Mouse (Mus musculus) gastrocnemius, postnatal 10 days (tissue): ENCODE measurements around the gene Prok2. TPM values are rescaled to one million over a fixed set of nuclear protein-coding genes. Genes with fewer than 3 reads are reported as not detected.

Experiments used
- DNase-seq: peaks from one replicate; pipeline ENCODE4 v3.0.0; 2021; ENCODE audit warnings: mixed read lengths
- total RNA-seq, 2 experiments: library from RNA; stranded (reverse); gene quantifications; 2 replicates each; pipeline ENCODE4 v1.2.3; 2021

Prok2 gene
- total RNA-seq, 2 experiments from 2014 or later: 0.32 TPM; not detected in 1

DNA sequence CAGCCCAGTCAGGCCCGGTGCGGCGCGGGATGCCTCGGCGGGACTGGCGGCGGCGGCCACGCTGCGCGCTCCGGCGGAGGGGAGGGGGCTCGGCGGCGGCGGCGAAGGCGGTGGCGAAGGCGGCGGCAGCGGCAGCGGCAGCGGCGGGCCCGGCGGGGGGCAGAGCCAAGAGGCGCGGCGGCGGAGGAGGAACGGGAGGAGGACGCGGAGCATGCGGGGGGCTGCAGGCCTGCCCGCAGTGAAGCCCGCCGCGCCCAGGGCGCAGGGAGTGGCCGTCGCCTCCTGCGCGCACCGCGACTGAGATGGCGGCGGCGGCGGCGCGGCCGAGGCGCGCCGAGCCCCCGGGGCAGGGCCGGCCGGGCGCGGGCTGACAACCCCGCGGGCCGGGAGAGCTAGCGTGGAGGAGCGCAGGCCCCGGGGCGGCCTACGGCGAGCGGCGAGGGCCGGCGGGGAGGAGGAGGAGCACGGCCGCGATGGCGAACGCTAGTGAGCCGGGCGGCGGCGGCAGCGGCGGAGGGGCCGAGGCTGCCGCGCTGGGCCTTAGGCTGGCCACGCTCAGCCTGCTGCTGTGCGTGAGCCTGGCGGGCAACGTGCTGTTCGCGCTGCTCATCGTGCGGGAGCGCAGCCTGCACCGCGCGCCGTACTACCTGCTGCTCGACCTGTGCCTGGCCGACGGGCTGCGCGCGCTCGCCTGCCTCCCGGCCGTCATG is 33.8 kb downstream of the Prok2 start, which contains the start of gene Gpr27:
Gene Gpr27, plus strand, starts transcription at position 474 of the 710 bp plus-strand sequence.
- peak; percentile 39 for DNase-seq

DNA sequence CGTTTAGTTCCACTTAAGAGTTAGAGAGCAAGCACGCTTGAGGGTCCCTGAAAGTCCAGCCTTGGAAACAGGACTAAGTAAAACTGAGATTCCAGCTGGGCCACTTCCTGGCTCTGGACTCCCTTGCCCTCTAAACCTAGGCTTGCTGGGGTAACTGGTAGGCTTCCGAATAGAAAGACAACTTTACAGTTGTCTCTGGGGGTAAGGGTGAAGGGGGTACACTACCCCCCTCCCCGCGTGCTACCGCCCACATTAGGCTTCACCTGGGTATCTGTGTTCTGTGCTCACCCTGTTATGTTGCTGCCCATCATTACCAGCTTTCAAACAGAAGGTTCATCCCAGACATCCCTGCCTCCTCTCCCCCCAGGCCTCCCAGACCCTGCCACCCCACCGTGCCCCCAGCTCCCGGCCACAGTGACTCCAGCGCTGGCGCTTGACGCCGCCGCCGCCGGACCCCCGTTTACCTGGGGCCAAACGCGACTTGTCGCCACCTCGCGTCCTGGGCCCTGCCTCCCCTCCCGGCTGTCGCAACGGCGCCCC is 34.5 kb downstream of the Prok2 start:
- DNase-seq: no peak

DNA sequence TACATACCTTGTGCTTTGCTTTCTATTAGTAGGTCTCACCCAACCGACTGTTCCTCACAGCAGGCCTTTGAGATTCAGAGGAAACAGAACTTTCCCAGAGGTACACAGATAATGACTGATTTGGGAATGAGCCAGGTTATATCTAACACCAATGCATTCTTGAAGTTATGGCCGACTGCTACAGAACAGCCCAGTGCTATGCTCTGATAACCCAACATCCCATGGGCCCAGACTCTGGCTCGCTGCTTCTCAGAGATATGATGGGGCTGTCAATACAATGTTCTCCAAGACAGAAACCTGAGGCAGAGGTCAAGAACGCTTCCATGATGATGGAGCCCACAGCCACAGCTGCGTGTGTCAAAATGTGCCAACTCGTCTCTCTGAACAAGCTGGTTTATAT is 37.7 kb downstream of the Prok2 start:
- no peak for DNase-seq

DNA sequence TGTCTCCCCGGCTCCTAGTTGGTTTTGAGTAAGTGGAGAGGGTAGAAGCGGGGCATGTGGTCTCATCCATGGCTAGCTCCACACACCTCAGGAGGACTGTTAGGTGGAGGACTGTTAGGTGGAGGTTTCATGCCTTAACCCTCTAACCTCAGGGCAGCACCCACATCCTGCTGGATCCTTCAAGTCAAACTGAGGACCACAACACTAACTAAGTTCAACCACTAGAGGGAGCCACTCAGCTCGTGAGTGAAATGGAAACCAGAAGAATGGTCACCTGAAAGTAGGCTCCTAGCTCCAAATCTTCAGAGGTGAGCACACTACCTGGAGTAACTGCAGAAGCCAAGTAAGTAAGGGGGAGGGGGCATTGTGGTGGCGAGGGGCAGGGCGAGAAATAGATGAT is 41.3 kb downstream of the Prok2 start:
- no peak for DNase-seq

DNA sequence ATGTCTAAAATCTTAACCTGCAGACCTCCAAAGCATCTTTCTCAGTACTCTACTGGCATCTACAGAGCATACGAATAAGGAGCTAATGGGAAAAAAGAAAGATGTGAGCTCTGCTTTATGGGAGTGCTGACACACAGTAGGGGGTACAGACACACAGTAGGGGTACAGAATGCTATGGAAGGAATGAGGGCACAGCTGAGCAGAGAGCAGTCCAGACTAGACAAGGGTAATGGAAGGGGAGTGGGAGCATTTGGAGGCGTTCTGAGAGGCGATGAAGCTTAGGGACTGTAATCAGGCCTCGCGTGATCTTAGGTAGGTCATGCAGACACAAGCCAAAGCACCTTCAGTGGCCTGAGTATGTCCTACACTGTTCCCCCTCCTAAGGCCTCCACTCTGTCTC is 42.2 kb downstream of the Prok2 start:
- DNase-seq: no peak

DNA sequence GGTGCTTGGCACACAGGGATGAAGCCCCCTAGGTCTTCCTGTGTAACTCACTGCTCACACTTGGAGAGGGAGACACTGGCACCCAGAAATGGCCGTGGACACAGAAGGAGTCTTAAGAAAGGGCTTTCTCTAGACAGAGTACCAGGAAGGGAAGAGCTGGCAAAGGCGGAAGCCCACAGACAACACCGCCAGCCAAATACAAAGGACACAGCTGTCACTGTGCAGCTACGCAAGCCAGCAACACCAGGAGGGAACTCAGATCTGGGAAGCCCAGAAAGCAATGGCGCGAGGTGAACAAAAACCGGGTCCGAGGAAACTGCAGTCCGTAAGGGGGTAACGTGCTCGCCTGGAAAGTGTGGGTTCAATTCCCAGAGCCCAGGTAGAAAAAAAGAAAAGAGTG is 48.1 kb downstream of the Prok2 start:
- no peak for DNase-seq

DNA sequence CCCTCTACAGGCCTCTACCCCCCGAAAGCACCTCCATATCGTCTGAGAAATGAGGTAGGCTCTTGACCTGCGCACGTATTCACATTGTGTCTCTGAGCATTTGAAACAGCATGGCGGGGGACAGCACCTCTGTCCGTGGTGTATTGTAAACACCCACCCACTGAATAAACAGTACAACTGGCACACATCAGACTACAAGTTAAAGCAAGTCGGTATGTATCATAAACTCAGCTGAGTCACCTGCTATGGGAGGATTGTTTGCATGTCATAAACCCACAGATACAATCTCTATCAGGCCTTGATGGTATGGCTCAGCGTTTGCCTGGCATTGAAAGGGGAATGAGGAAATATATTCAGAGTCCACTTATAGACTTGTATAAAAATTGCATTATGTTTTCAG is 48.9 kb downstream of the Prok2 start:
- DNase-seq: no peak

DNA sequence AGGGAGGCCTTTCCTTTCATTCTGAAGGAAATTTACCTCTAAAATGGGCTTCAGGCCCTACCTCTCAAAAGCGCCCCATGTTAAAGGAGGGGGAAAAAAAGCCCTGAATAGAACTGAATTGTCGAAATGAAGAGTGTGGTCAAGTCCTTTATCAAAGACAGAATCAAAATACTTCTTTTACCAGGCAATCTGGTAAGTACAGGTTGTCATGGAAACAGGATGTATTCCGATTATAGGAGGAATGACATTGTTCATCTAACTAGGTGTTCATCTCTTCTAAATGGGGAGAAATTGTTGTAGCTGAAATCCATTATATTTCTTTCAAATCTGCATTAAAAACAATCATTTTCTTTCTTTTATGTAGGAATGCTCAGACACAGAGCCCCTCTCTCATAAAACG is 51.7 kb downstream of the Prok2 start:
- DNase-seq: no peak

DNA sequence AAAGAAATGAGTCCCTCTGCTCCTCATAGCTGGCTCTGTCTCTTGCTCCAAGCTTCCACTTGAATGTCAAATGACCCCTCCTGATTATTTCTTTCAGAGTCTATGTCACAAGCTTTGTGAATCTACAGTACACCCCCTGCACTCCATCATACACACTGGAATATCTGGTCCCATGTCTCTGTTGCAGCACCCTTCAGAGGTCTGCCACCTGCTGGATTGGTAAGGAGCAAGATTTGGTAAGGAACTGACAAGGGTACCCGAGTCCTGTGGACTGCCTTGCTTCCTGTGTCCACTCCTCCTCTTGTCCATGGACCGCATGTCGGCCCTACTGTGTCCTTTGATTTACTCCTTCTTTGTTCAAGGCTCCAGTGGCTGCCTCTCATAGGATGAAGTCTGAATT is 54.4 kb downstream of the Prok2 start:
- no peak for DNase-seq

DNA sequence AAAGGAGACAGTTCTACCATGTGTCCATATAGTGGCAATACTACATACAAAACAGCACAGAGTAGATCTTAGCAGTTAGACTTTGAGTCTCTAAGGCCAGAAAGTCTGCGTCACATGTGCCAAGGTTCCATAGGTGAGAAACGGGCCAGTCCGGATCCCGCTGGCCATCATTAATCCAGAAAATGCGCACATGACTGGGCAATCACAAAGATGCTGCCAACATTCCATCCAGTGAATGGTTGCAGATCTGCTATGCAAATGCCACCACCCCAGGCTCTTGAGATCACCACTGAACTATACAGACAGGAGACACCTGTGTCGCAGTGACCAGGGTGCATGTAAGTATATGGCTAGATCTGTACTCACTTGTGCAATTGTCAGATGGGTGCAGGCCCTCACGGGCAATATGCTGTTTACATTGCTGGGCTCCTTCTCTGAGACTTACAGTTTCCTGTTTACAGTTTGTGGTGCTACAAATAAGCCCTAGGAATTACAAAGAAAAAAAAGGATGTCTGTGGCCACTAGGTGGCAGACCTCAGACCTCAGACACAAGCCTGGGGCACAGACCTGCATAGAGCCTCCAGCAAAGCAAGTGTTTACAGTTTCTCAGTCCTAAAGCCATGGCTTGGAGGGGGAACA is 55.6 kb downstream of the Prok2 start:
- DNase-seq: peak; percentile 46

DNA sequence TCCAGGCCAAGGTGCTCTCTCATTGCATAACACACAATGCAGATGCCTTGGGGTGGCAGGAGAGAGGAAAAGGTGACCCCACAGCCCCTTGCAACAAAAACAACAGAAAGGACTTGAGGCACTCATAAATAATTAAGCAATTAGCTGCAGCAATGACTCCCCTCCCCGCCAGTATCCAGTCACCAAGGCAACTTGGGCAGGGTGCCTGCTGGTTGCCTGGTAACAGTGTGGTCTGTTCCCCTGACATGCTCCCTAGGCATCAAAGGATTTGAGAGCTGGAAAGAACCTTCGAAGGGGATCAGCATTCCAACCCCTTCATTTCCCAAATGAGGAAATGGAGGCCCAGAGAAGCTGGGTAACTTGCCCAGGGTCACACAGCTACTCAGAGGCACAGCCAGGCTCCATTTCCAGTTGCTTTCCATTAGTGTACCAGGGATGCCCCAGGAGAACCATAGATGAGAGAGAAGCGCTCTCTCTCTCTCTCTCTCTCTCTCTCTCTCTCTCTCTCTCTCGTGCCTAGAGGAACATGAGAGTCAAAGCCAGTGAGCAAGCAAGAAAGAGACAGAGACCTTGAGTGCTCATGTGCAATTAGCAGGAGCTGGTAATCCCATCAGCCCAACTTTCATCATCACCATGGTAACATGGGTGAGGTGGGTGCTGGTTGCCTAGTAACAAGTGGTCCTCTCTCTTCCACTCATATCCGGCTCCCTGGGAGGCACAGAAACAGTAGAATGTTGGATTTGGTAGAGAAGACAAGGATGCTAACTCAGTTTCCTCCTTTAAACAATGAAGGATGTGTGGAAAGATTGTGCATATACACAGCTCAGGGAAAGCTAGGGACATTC is 56.5 kb downstream of the Prok2 start:
- no peak for DNase-seq

DNA sequence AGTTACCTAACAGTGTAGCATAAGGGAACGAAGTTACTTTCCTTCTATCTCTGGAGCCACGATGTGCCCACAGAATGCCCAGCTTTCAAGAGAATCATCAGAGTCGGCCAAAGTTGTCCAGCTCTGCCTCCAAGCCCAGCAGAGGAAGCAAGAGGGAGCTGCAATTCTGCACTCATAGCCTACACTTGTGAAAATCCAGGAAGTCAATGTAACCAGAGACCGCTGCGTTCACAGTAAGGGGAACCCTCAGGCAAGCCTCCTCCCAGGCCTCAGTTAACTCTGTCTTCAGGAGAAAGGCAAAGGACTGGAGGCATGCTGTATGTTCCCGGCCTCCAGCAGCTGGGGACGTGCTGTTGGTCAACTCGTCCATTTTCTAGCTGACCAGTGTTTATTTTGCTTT is 58.9 kb downstream of the Prok2 start:
- DNase-seq: no peak

DNA sequence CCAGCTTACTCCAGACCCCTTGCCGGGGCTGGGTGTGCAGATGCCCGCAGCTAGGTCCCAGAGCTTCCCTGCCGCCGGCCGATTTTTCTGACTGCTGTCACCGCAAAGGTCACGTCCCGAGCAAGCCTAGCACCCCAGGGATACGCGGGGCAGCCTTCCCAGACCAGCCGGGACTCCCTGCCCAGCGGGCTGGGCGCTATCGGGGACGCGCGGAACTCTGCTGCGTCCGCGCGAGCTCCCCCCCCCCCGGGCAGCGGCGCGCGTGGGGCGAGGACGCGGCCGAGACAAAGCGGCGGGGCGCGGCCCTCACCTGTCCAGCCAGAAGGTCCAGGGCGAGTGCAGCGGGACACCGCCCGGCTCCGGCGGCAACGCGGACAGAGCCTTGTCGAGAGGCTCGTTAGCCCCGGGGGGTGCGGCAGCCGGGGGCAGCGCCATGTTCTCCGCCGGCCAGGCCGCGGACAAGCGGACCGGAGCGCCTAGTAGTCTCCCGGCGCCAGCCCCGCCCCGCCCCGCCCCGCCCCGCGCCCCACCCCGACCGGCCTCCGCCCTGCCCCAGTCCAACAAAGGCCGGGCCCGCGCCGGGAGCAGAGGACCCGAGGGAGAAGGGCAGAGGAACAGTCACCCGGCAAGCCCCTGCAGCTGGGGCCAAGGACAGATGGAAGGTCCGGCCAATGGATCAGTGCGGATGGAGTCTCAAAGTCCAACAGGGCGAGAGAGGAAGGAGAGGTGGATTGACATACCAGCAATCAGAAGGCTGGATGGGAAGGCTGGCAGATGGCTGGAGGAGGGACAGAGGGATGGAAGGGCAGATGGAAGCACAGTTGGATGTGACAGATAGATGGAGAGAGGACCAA is 59.6 kb downstream of the Prok2 start, which contains the start of the genes Eif4e3 and Gm20696:
Gene Eif4e3, minus strand, starts transcription at position 454 of the 854 bp plus-strand sequence.
Gene Gm20696, minus strand, starts transcription at position 480 of the 854 bp plus-strand sequence.
- DNase-seq: peak; percentile 65

DNA sequence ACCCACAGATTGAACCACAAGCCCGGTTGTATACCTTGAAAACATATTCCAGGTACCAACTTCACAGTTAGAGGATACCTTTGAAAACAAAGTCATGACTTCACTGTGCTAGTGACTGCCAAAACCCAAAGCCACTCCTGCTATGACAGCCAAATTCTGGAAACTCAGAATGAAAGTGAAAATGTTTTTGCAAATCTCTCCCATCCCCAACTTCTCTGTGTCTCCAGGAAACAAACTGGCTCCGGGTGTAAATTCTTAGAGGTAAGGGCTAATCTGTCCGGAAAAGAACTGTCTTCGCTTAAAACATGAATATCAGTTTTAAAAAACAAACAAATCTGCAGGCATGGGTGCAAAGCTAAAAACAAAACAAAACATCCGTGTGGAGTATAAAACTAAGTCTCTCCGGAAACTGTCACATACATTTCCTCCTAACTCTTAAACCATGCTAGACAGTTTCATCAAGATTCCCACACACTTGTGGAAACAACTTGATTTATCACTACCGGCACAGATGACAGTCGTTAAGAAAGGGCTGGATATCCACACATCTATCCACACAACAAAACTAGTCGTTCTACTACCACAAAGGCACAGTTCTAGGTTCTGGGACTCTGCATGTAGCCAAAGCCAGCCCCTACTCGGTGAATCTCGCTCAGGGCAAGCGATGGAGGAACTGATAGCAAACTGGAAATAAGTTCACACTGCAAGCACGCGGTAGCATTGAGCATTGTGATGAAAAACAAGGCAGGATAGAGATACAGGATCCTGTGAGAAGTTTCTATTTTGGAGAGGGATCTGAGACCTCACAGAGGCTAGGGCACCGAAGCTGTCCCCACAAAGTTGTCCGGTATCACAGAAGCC is 60.5 kb downstream of the Prok2 start:
- no peak for DNase-seq

DNA sequence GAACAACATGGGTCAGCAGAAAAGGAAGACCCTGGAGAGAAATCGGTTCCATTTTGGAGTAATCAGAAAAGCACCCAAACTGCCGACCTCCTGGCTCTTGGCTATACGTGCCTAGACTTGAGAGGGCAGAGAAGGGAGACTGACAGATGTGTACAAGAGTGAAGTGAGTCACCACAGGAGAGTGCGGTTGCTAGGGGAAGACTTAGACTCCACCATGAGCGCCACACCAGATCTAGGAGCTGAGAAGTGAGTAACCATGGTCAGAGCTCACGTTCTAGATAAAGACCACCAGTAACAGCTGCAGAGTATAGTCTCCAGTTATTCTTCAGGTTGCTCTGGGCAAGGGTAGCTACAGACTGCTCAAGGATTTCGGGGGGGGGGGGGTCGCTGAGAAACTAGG is 63.0 kb downstream of the Prok2 start:
- no peak for DNase-seq

Other genes starting within 250 kb of the Prok2 start
- 10 to 100 TPM; 21.9 to 35.8 TPM for gene Foxp1, start 203.7 kb downstream of the Prok2 start, total RNA-seq
- gene Eif4e3, start 59.6 kb downstream of the Prok2 start, total RNA-seq: 10 to 100 TPM; 14.6 to 14.8 TPM
- gene Gm20696, start 59.6 kb downstream of the Prok2 start, total RNA-seq: 1 to 10 TPM; 2.0 to 3.9 TPM
- 1 to 10 TPM; 3.8 to 4.1 TPM for gene Gpr27, start 33.7 kb downstream of the Prok2 start, total RNA-seq